Mouse (Mus musculus) gastrocnemius, postnatal 4 days (tissue): ENCODE results near the gene Dph5. TPM values are rescaled to one million over a fixed set of nuclear protein-coding genes. Genes with fewer than 3 reads are reported as not detected.

Experiments
- DNase-seq, 2 experiments: peaks; one replicate each; pipeline ENCODE4 v3.0.0; 2021 to 2022; ENCODE audit warnings: low spot score in 2 of 2, mixed read lengths in 2 of 2
- total RNA-seq, 2 experiments: library from RNA; stranded (reverse); gene quantifications; 2 replicates each; pipeline ENCODE4 v1.2.3; 2021

The Dph5 gene
- total RNA-seq, 2 experiments from 2014 or later = 8.3 to 11.3 TPM

DNA sequence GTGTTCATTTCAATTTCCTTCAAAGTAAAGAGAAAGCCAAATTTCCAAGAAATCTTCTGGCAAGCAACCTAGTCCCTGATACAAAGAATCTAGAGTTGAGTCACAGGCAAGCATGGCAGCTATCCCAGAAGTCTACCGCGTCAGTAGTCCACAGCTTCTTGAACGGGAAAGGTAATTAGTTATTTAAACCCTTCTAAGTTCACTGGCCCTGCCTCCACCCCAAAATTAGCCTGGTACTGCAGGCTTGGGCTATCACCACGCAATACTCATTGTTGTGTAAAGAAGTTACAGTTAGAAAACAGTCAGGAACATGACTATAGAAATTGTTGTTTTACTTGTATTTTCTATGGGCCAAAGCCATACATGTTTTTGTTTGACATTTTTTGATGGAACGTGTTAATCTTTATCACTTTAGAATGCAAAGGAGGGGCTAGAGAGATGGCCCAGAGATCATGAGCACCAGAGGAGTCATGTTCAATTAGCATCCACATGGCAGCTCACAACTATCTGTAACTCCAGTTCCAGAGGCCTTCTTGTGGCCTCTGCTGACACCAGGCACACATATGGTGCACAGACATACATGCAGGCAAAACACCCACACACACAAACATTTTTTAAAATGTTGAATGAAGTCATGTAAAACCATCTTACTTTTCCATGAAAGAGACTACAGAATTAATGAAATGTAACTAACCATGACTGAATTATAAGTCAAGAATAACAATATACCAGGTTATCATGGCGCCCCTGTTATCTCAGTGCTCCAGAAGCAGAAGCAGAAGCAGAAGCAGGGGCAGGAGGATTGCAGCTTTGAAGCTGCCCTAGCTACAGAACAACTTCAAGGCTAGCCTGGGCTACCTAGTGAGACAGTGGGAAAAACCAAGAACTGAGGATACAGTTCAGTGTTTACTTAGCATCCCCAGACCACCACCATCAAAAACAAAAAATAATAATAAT, 62.6 kb downstream of the Dph5 start:
- DNase-seq = no peak

- DNase-seq = no peak
Measured at GRCm38 (mm10) chr3:115951221-115951620, 63.6 kb downstream of the Dph5 start.

GRCm38 (mm10) chr3:115952356-115952755, 64.7 kb downstream of the Dph5 start:
- DNase-seq = no peak

DNA sequence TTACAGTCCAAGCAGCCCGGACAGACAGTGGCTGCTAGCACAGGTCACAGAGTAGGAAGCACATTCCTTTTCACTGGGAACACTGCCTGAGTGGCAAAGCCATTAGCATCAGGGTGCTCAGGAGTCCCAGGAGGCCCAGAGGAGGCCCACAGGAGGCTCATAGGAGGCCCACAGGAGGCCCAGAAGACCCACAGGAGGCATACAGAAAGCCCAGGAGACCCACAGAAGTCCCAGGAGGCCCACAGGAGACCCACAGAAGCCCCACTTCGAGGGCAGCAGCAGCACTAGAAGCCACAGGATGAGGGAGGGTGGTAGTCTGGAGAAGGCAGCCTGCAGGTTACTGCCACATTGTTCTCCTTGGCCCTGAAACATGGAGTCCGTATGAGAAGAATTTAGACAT, 65.5 kb downstream of the Dph5 start:
- no peak for DNase-seq

DNA sequence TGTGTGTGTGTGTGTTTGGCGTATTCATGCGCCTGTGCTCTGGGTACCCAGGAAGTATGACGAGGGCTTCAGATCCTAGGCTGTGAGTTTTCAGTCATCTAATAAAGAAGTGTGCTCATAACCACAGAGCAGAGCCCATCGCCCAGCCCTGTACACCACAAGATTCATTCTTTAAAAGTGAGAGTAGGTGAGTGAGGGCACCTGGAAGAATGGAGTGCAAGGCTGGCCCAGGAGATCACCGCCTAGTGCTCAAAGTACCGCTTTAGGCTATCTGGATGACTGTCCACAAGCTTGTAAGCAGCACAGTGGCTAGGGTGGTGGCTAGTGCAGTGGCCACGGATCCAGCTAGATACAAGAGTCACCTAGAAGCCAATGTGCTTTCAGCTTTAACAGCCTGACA, 69.6 kb downstream of the Dph5 start:
- DNase-seq = no peak

- DNase-seq = no peak
Measured at GRCm38 (mm10) chr3:115961311-115962027, 73.8 kb downstream of the Dph5 start.

GRCm38 (mm10) chr3:115962028-115962415, 74.4 kb downstream of the Dph5 start:
- no peak for DNase-seq

- no peak for DNase-seq
Measured at GRCm38 (mm10) chr3:115963597-115963996, 76.0 kb downstream of the Dph5 start.

DNA sequence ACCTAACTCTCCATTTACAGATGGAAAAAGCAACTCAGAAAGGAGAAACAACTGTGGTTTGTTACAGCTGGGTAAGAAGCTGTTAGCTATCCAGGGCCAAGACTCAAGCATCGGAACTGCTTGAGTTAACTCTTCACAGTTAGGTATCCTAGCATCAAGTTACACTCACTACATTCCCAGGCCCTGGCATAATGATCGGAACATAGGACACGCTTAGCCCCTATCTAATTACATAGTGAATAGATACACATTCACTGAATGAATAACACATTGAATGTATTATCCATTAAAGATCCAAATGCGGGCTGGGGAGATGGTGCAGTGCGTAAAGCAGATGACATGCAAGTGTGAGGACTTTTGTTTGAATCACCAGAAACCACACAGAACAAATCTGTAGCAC, 76.4 kb downstream of the Dph5 start:
- no peak for DNase-seq

GRCm38 (mm10) chr3:115968745-115969530, 81.3 kb downstream of the Dph5 start:
- DNase-seq = peak; percentile 25 to 64

DNA sequence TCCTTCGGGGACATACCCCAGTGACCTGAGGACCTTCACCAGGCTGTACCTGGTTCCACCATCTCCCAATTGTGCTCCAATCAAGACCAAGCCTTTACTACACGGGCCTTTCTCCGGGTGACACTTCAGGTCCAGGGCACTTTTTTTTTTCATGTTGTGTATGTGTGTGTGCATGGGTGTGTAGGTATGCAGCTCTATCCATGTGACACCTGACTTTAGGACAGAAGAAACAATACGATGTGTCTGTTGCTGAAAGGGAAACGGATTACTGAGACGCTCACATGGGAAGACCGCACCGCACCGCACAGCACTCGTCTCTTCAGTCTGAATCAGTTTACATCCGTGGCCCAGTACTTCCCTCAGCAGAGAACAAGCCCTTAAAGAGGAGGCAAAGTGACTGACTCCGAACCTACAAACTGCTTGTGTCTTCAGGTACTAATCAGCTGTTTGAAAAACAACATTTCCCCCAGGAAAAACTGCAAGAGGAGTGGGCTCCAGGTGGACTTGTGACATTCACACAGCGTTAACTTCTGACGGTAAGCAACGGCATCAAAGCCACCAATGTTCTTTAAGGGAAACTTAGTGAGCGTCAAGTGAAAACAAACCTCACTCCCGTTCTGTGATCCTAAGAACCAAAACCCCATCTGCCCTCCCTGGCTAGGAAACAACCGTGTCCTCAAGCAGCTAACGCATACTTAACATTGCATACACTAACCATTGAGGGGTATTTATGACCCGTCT, 83.6 kb downstream of the Dph5 start:
- no peak for DNase-seq

DNA sequence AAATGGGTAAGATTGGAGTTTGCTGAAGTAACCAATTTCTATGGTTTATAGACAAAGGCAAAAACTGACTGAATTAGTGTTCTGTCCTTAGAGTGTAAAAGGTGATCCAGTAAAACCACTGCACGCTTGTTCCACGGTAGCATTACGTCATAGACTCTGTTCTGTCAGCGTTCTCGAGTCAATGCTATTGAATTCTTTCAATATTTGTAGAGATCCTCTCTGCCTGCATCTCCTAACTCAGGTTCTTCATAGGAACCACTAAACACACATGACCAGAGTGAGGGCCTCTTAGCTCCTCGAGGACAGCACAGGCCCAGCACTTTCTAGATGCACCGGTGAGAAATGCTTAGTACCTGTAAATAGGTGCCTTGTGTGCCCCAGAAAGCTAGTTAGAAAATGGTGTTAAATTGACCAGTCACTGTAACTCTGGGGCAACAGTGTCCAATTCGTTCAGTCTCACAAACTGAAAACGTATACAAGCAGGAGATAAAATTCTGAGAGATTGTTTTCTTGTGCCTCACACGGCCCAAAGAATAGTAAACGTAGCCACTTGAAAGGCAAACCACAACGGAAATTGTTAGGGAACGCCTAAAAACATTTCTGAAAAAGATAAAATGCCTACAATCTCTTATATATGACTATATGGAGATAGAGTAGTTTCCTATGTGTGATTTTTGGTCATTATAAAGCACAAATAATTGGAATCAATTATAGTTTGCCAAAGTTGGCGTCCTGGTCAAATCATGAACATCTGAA, 84.4 kb downstream of the Dph5 start:
- no peak for DNase-seq

DNA sequence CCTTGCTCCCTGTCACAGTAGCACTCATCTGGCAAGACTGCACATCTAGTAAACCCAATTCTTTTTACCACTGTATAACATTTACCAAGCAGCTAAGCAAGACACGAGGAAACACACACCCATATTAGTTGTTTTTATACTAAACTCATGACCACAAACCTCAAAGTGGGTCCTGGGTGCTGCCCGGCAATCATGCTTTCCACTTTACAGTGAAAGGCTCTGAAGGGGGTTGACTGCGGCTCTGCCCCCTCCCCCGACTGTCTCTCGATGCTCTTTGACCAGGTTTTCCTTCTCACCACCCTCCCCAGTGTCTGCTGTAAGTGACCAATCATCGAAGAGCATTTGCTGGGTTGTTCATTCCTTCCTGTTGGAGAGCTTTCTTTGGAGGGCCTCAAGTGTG, 86.6 kb downstream of the Dph5 start:
- DNase-seq = no peak

GRCm38 (mm10) chr3:115974995-115975394, 87.4 kb downstream of the Dph5 start:
- no peak for DNase-seq

GRCm38 (mm10) chr3:115979000-115979399, 91.4 kb downstream of the Dph5 start:
- DNase-seq = no peak

DNA sequence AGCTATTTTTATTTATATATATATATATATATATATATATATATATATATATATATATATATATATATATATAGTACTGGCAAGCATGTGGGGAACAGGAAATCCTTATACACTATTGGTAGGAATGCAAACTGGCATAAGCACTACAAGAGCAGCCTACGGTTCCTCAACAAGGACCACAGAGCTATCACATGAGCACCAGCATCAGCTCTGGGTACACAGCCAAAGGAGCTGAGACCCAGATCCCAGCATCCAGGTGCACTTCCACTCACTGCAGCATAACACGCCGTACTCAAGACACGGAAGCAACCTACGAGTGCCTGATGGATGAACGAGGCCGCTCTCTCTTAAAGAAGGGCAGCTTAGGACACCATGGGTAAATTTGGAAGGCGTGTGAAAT, 95.6 kb downstream of the Dph5 start:
- DNase-seq = no peak
